Comparison of ENCODE assay signal across 8 mouse cellular contexts in genomic region chr4:141572668-141573358, GRCm38 (mm10). TPM values are rescaled to one million over a fixed set of nuclear protein-coding genes. Genes with fewer than 3 reads are reported as not detected.
A peak's percentile ranks its signal among the peaks of the same experiment; 100 is the strongest.
DNase-seq lines count a peak whose midpoint lies in the region; ATAC-seq and TF ChIP-seq lines count a peak whose summit lies in the region.
"Had no signal": no experiment of that assay in that cellular context is flagged by ENCODE, and none has a peak within 500 bp of the region (broad histone marks: within the 10 kb centered on the region; RNA-seq: fewer than 3 reads in every experiment).

No protein-coding gene starts in this region.

- H3K4me3 ChIP-seq in kidney, embryonic 16.5 days (ENCODE audit: low read length), result no peak overlapping the region
- no peak overlapping the region for H3K4me3 ChIP-seq in bone marrow macrophage, adult 2 months (ENCODE audit: insufficient read depth, low read length)
- no peak overlapping the region for H3K4me3 ChIP-seq in limb, embryonic 15.5 days
- H3K4me3 ChIP-seq in stomach, embryonic 14.5 days (ENCODE audit: low read depth, low read length), result no peak overlapping the region
- H3K4me3 ChIP-seq: erythroblast, embryonic 14.5 days had no signal

- no peaks in the 10 kb centered on the region for H3K27me3 ChIP-seq in kidney, embryonic 16.5 days (ENCODE audit: insufficient read depth, low read length)
- no peaks in the 10 kb centered on the region for H3K27me3 ChIP-seq in limb, embryonic 15.5 days
- H3K27me3 ChIP-seq in stomach, embryonic 14.5 days (ENCODE audit: control insufficient read depth, insufficient read depth, low read length), result no peaks in the 10 kb centered on the region

- H3K27ac ChIP-seq in kidney, embryonic 16.5 days (ENCODE audit: low read length), result peak overlapping the region; percentile 60; the same call in 1 of the 2 replicates
- H3K27ac ChIP-seq in bone marrow macrophage, adult 2 months (ENCODE audit: insufficient read depth, low read depth, low read length), result peak overlapping the region; percentile 53
- peak overlapping the region; percentile 72 for H3K27ac ChIP-seq in limb, embryonic 15.5 days
- peak overlapping the region; percentile 3; the same call in 1 of the 2 replicates for H3K27ac ChIP-seq in stomach, embryonic 14.5 days (ENCODE audit: low read length)

- TF ChIP-seq CTCF in bone marrow macrophage, adult 2 months (IDR thresholded peaks at IDR 0.05; ENCODE audit: low read depth, low read length), result no peak

- peaks cover 15% of the 10 kb centered on the region for H3K36me3 ChIP-seq in kidney, embryonic 16.5 days (ENCODE audit: insufficient read depth, low read length)
- H3K36me3 ChIP-seq in limb, embryonic 15.5 days, result peaks cover 12% of the 10 kb centered on the region
- peaks cover 15% of the 10 kb centered on the region for H3K36me3 ChIP-seq in stomach, embryonic 14.5 days (ENCODE audit: control insufficient read depth, insufficient read depth, low read length)

- no peak overlapping the region for H3K9ac ChIP-seq in kidney, embryonic 16.5 days (replicated peaks; ENCODE audit: low read length)
- no peak overlapping the region for H3K9ac ChIP-seq in limb, embryonic 15.5 days
- no peak overlapping the region for H3K9ac ChIP-seq in stomach, embryonic 14.5 days (replicated peaks; ENCODE audit: low read depth, low read length)

- H3K4me1 ChIP-seq in kidney, embryonic 16.5 days (ENCODE audit: insufficient read depth, low read length), result peaks cover 24% of the 10 kb centered on the region
- H3K4me1 ChIP-seq in bone marrow macrophage, adult 2 months (ENCODE audit: control insufficient read depth, insufficient read depth, low read length), result peaks cover 31% of the 10 kb centered on the region
- H3K4me1 ChIP-seq in limb, embryonic 15.5 days, result peaks cover 20% of the 10 kb centered on the region
- 0 out of 2 replicates have a peak, but pooled peaks cover 2% of the 10 kb centered on the region for H3K4me1 ChIP-seq in stomach, embryonic 14.5 days (ENCODE audit: control insufficient read depth, insufficient read depth, low read length)

- TF ChIP-seq POLR2A in bone marrow macrophage, adult 2 months (IDR thresholded peaks at IDR 0.05; ENCODE audit: borderline replicate concordance, low read depth, low read length), result no peak

- peaks cover 4% of the 10 kb centered on the region; the same call in 1 of the 2 replicates for H3K9me3 ChIP-seq in kidney, embryonic 16.5 days (ENCODE audit: low read length)
- no peaks in the 10 kb centered on the region for H3K9me3 ChIP-seq in limb, embryonic 15.5 days
- H3K9me3 ChIP-seq in stomach, embryonic 14.5 days (ENCODE audit: control insufficient read depth, low read depth, low read length), result no peaks in the 10 kb centered on the region

- DNase-seq in kidney, postnatal 4 days, result no peak
- no peak for DNase-seq in frontal cortex, postnatal 25 days (ENCODE audit: low spot score in 2 of 2)

- 76% methylated on average over 7 of the region's 7 CpGs for WGBS in kidney, embryonic 16.5 days
- 64% methylated on average over 7 of the region's 7 CpGs for WGBS in limb, embryonic 15.5 days
- WGBS in stomach, embryonic 14.5 days, result 66% methylated on average over 7 of the region's 7 CpGs

- ATAC-seq in kidney, embryonic 16.5 days (ENCODE audit: low FRiP score, low TSS enrichment), result no peak
- no peak for ATAC-seq in limb, embryonic 15.5 days (ENCODE audit: insufficient number of reproducible peaks, low FRiP score, low TSS enrichment, low read depth)
- ATAC-seq in stomach, embryonic 14.5 days (ENCODE audit: insufficient number of reproducible peaks, insufficient read depth, low FRiP score, low read depth), result peak; percentile 24; the same call in 1 of the 2 replicates
- no peak for ATAC-seq in cerebellum, adult (ENCODE audit: insufficient number of reproducible peaks, low FRiP score, low TSS enrichment)

- H3K4me2 ChIP-seq in kidney, embryonic 16.5 days (replicated peaks; ENCODE audit: low read depth, low read length), result no peak overlapping the region
- H3K4me2 ChIP-seq in limb, embryonic 15.5 days, result no peak overlapping the region
- H3K4me2 ChIP-seq in stomach, embryonic 14.5 days (replicated peaks; ENCODE audit: low read depth, low read length), result no peak overlapping the region

RNA-seq across cellular contexts. Expression of gene Fblim1, which starts 33.1 kb away (rescaled TPM):
- polyA plus RNA-seq in kidney, embryonic 16.5 days (2015; fragmentation: Nextera tagmentation; extraction: Ambion mirVana), result 76.4 and 85.2 TPM in 2 replicates
- polyA plus RNA-seq in bone marrow macrophage, adult 2 months (2012; ENCODE audit: insufficient read depth, insufficient read length, missing spikeins), result 60.2 and 65.0 TPM in 2 replicates
- polyA plus RNA-seq in limb, embryonic 15.5 days (2015; fragmentation: Nextera tagmentation; extraction: Ambion mirVana), result 27.1 and 29.3 TPM in 2 replicates
- polyA plus RNA-seq in stomach, embryonic 14.5 days (2014; fragmentation: Nextera tagmentation; extraction: Ambion mirVana), result 94.9 and 98.0 TPM in 2 replicates

RNA-seq across cellular contexts. Expression of gene Spen, which starts 34.4 kb away (rescaled TPM):
- 9.3 and 10.5 TPM in 2 replicates for polyA plus RNA-seq in kidney, embryonic 16.5 days (2015; fragmentation: Nextera tagmentation; extraction: Ambion mirVana)
- polyA plus RNA-seq in bone marrow macrophage, adult 2 months (2012; ENCODE audit: insufficient read depth, insufficient read length, missing spikeins), result 23.6 and 29.2 TPM in 2 replicates
- 7.2 and 9.0 TPM in 2 replicates for polyA plus RNA-seq in limb, embryonic 15.5 days (2015; fragmentation: Nextera tagmentation; extraction: Ambion mirVana)
- polyA plus RNA-seq in stomach, embryonic 14.5 days (2014; fragmentation: Nextera tagmentation; extraction: Ambion mirVana), result 16.2 and 16.9 TPM in 2 replicates

RNA-seq across cellular contexts. Expression of gene Tmem82, which starts 45.6 kb away (rescaled TPM):
- 4.3 and 5.4 TPM in 2 replicates for polyA plus RNA-seq in kidney, embryonic 16.5 days (2015; fragmentation: Nextera tagmentation; extraction: Ambion mirVana)
- 2.4 and 3.3 TPM in 2 replicates for polyA plus RNA-seq in bone marrow macrophage, adult 2 months (2012; ENCODE audit: insufficient read depth, insufficient read length, missing spikeins)
- polyA plus RNA-seq in limb, embryonic 15.5 days (2015; fragmentation: Nextera tagmentation; extraction: Ambion mirVana), result 0.20 and 0.29 TPM in 2 replicates
- polyA plus RNA-seq in stomach, embryonic 14.5 days (2014; fragmentation: Nextera tagmentation; extraction: Ambion mirVana), result 0.29 and 0.32 TPM in 2 replicates

RNA-seq across cellular contexts. Expression of gene Slc25a34, which starts 50.8 kb away (rescaled TPM):
- polyA plus RNA-seq in kidney, embryonic 16.5 days (2015; fragmentation: Nextera tagmentation; extraction: Ambion mirVana), result 0.54 and 0.69 TPM in 2 replicates
- 0.48 and 0.49 TPM in 2 replicates for polyA plus RNA-seq in bone marrow macrophage, adult 2 months (2012; ENCODE audit: insufficient read depth, insufficient read length, missing spikeins)
- polyA plus RNA-seq in limb, embryonic 15.5 days (2015; fragmentation: Nextera tagmentation; extraction: Ambion mirVana), result 0.14 and 0.52 TPM in 2 replicates
- not detected in 2 replicates for polyA plus RNA-seq in stomach, embryonic 14.5 days (2014; fragmentation: Nextera tagmentation; extraction: Ambion mirVana)
- polyA plus RNA-seq: erythroblast, embryonic 14.5 days had no signal

Comparison
In these comparisons a context has a peak if more than half of its experiments do, and no peak if none do; other contexts are left out.
1. H3K27ac ChIP-seq: peak in every context shown above with its lines; median percentile 72 in limb, embryonic 15.5 days; 60 in kidney, embryonic 16.5 days; 53 in bone marrow macrophage, adult 2 months; 3 in stomach, embryonic 14.5 days.